Mouse (Mus musculus): ENCODE results near the gene Olfr1162. TPM values are rescaled to one million over a fixed set of nuclear protein-coding genes. Genes with fewer than 3 reads are reported as not detected.

Gene Olfr1162
- polyA plus RNA-seq (2017; shearing (Covaris generic)), result not detected

GRCm38 (mm10) chr2:88051029-88051428 lies at the start of gene Olfr1162:
Olfr1162 (minus strand) TSS chr2:88051129.

GRCm38 (mm10) chr2:88093866-88094265 lies 42.9 kb upstream of the Olfr1162 start, which contains the start of gene Olfr1164:
Olfr1164 (minus strand) TSS chr2:88093966.

GRCm38 (mm10) chr2:88071730-88072129 lies 20.8 kb upstream of the Olfr1162 start, which contains the start of gene Olfr1163:
Olfr1163 (minus strand) TSS chr2:88071830.

DNA sequence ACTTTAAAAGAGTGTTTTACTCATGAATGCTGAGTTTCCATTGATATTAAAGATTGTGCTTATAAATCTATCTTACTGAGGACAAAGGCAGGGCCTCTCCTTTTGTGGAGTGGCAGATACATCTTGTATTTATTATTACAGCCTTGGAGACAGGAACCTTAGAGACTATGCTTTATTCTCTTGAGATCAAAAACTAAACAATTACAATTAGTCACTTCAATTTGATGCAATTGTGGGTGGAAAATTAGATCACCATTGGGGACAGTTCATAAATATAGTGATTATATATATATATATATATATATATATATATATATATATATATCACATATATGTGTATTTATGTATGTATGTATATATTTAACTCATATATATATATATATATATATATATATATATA lies 13.3 kb downstream of the Olfr1162 start, which contains the start of gene Olfr73:
Gene Olfr73 (minus strand): TSS at position 101 of the 400 bp plus-strand sequence.

GRCm38 (mm10) chr2:88022474-88022873 lies 28.5 kb downstream of the Olfr1162 start, which contains the start of gene Olfr1161:
Olfr1161 (plus strand) TSS chr2:88022774.

GRCm38 (mm10) chr2:88007515-88008318 lies 43.2 kb downstream of the Olfr1162 start, which contains the start of gene Olfr1160:
Olfr1160 (minus strand) TSS chr2:88008268.

Other genes with a start within 250 kb of the Olfr1162 start
- gene Olfr1145, start 241.3 kb downstream of the Olfr1162 start, polyA plus RNA-seq (2017; shearing (Covaris generic)), result not detected
- not detected for gene Olfr1148, start 220.6 kb downstream of the Olfr1162 start, polyA plus RNA-seq (2017; shearing (Covaris generic))
- gene Olfr1150-ps1, start 207.1 kb downstream of the Olfr1162 start, polyA plus RNA-seq (2017; shearing (Covaris generic)), result not detected
- gene Olfr1151, start 195.3 kb downstream of the Olfr1162 start, polyA plus RNA-seq (2017; shearing (Covaris generic)), result 0.11 TPM
- 0.05 TPM for gene Olfr1152, start 184.6 kb downstream of the Olfr1162 start, polyA plus RNA-seq (2017; shearing (Covaris generic))
- gene Olfr1153, start 156.2 kb downstream of the Olfr1162 start, polyA plus RNA-seq (2017; shearing (Covaris generic)), result not detected
- gene Olfr1154, start 146.0 kb downstream of the Olfr1162 start, polyA plus RNA-seq (2017; shearing (Covaris generic)), result not detected
- gene Olfr1155, start 106.0 kb downstream of the Olfr1162 start, polyA plus RNA-seq (2017; shearing (Covaris generic)), result not detected
- 0.12 TPM for gene Olfr1156, start 98.0 kb downstream of the Olfr1162 start, polyA plus RNA-seq (2017; shearing (Covaris generic))
- gene Olfr1157, start 82.8 kb downstream of the Olfr1162 start, polyA plus RNA-seq (2017; shearing (Covaris generic)), result not detected
- gene Olfr74, start 76.5 kb downstream of the Olfr1162 start, polyA plus RNA-seq (2017; shearing (Covaris generic)), result not detected
- not detected for gene Olfr1158, start 61.0 kb downstream of the Olfr1162 start, polyA plus RNA-seq (2017; shearing (Covaris generic))
- not detected for gene Olfr1160, start 42.9 kb downstream of the Olfr1162 start, polyA plus RNA-seq (2017; shearing (Covaris generic))
- not detected for gene Olfr1161, start 28.4 kb downstream of the Olfr1162 start, polyA plus RNA-seq (2017; shearing (Covaris generic))
- gene Olfr73, start 13.4 kb downstream of the Olfr1162 start, polyA plus RNA-seq (2017; shearing (Covaris generic)), result not detected
- gene Olfr1163, start 20.7 kb upstream of the Olfr1162 start, polyA plus RNA-seq (2017; shearing (Covaris generic)), result not detected
- not detected for gene Olfr1164, start 42.8 kb upstream of the Olfr1162 start, polyA plus RNA-seq (2017; shearing (Covaris generic))
- not detected for gene Olfr1166, start 77.1 kb upstream of the Olfr1162 start, polyA plus RNA-seq (2017; shearing (Covaris generic))
- gene Olfr1167, start 104.1 kb upstream of the Olfr1162 start, polyA plus RNA-seq (2017; shearing (Covaris generic)), result not detected
- gene Olfr1168, start 130.8 kb upstream of the Olfr1162 start, polyA plus RNA-seq (2017; shearing (Covaris generic)), result not detected
- gene Olfr1170, start 177.2 kb upstream of the Olfr1162 start, polyA plus RNA-seq (2017; shearing (Covaris generic)), result not detected
- 0.13 TPM for gene Olfr1173, start 228.7 kb upstream of the Olfr1162 start, polyA plus RNA-seq (2017; shearing (Covaris generic))